ENCODE assay signal across 13 mouse cellular contexts in genomic region chr15:97152354-97152753, GRCm38 (mm10).
DNase-seq lines count a peak whose midpoint lies in the region; ATAC-seq and TF ChIP-seq lines count a peak whose summit lies in the region.
"Had no signal": no experiment of that assay in that cellular context is flagged by ENCODE, and none has a peak within 500 bp of the region (broad histone marks: within the 10 kb centered on the region; RNA-seq: fewer than 3 reads in every experiment).

No protein-coding gene starts in this region.

- no peaks in the 10 kb centered on the region for H3K4me1 ChIP-seq in lung, embryonic 14.5 days (ENCODE audit: insufficient read depth)
- peaks cover 7% of the 10 kb centered on the region; the same call in 1 of the 2 replicates for H3K4me1 ChIP-seq in hindbrain, embryonic 14.5 days (replicated peaks; ENCODE audit: control insufficient read depth, insufficient read depth, low read length)

- H3K27me3 ChIP-seq in lung, embryonic 14.5 days (ENCODE audit: insufficient read depth, low read length), result no peaks in the 10 kb centered on the region
- no peaks in the 10 kb centered on the region for H3K27me3 ChIP-seq in hindbrain, embryonic 14.5 days (ENCODE audit: control insufficient read depth, insufficient read depth, low read length)
- H3K27me3 ChIP-seq: heart, embryonic 12.5 days had no signal

- H3K4me3 ChIP-seq in lung, embryonic 14.5 days (ENCODE audit: low read depth, low read length), result no peak overlapping the region
- H3K4me3 ChIP-seq in hindbrain, embryonic 14.5 days (replicated peaks; ENCODE audit: low read length), result no peak overlapping the region
- H3K4me3 ChIP-seq: heart, embryonic 12.5 days had no signal

- no peak overlapping the region for H3K4me2 ChIP-seq in lung, embryonic 14.5 days
- peak overlapping the region; percentile 31 for H3K4me2 ChIP-seq in hindbrain, embryonic 14.5 days (replicated peaks)
- H3K4me2 ChIP-seq: heart, embryonic 12.5 days had no signal

- H3K27ac ChIP-seq in lung, embryonic 14.5 days (ENCODE audit: low read depth), result no peak overlapping the region
- peak overlapping the region; percentile 83 for H3K27ac ChIP-seq in hindbrain, embryonic 14.5 days

- DNase-seq in cerebellum, adult 11-12 months, result no peak
- peak; percentile 44 for DNase-seq in lung, embryonic 14.5 days
- DNase-seq in lung, postnatal 25 days (ENCODE audit: low spot score), result no peak
- DNase-seq in hindbrain, embryonic 14.5 days (ENCODE audit: low spot score), result peak; percentile 34
- DNase-seq in right cerebral cortex, postnatal 4 days, result peak; percentile 27
- no peak for DNase-seq in spleen, postnatal 14 days (ENCODE audit: low spot score in 2 of 2)
- DNase-seq: kidney, adult 9 months; liver, postnatal 0 days; thymus, adult 2 months had no signal

- ATAC-seq in cerebellum, adult (ENCODE audit: insufficient number of reproducible peaks, low FRiP score, low TSS enrichment), result 0 out of 2 replicates have a peak, but pooled peaks have one; percentile 31
- no peak for ATAC-seq in lung, embryonic 14.5 days (ENCODE audit: insufficient read depth)
- peak; percentile 76 for ATAC-seq in hindbrain, embryonic 14.5 days (ENCODE audit: low FRiP score)
- ATAC-seq in activated CD4-positive, CD25-positive, alpha-beta regulatory T cell, adult 4 months, result no peak
- ATAC-seq: liver, postnatal 0 days had no signal

- H3K9me3 ChIP-seq in lung, embryonic 14.5 days (ENCODE audit: low read depth, low read length), result no peaks in the 10 kb centered on the region
- no peaks in the 10 kb centered on the region for H3K9me3 ChIP-seq in hindbrain, embryonic 14.5 days (ENCODE audit: control insufficient read depth, low read length)
- H3K9me3 ChIP-seq: heart, embryonic 12.5 days had no signal

- H3K36me3 ChIP-seq in lung, embryonic 14.5 days (ENCODE audit: insufficient read depth), result no peaks in the 10 kb centered on the region
- no peaks in the 10 kb centered on the region for H3K36me3 ChIP-seq in hindbrain, embryonic 14.5 days (replicated peaks; ENCODE audit: control insufficient read depth, insufficient read depth)
- H3K36me3 ChIP-seq: G1E; heart, embryonic 12.5 days had no signal

- TF ChIP-seq CTCF in lung, embryonic 14.5 days (IDR thresholded peaks at IDR 0.05; ENCODE audit: low read depth), result no peak

- 32% methylated on average over 8 of the region's 8 CpGs for WGBS in lung, embryonic 14.5 days
- WGBS in hindbrain, embryonic 14.5 days, result 52% methylated on average over 8 of the region's 8 CpGs

- H3K9ac ChIP-seq in lung, embryonic 14.5 days, result no peak overlapping the region
- peak overlapping the region; percentile 28 for H3K9ac ChIP-seq in hindbrain, embryonic 14.5 days
- H3K9ac ChIP-seq: heart, embryonic 12.5 days; liver, postnatal 0 days had no signal

Comparison
In these comparisons a context has a peak if more than half of its experiments do, and no peak if none do; other contexts are left out.
1. DNase-seq: peak in lung, embryonic 14.5 days (single experiment), hindbrain, embryonic 14.5 days (single experiment) and right cerebral cortex, postnatal 4 days (single experiment); none in cerebellum, adult 11-12 months (single experiment), lung, postnatal 25 days (single experiment) and spleen, postnatal 14 days (0 of 2).
2. ATAC-seq: peak in cerebellum, adult (single experiment) and hindbrain, embryonic 14.5 days (single experiment); none in lung, embryonic 14.5 days (single experiment) and activated CD4-positive, CD25-positive, alpha-beta regulatory T cell, adult 4 months (single experiment).